Mouse (Mus musculus) erythroid progenitor cell, adult 5-6 weeks (primary cell): ENCODE results near the gene Prkcz. TPM values are rescaled to one million over a fixed set of nuclear protein-coding genes. Genes with fewer than 3 reads are reported as not detected.

Experiments
- ATAC-seq: replicated peaks from 2 replicates; pipeline ENCODE4 v1.8.0; 2016; ENCODE audit warnings: moderate number of reproducible peaks, mild to moderate bottlenecking, moderate TSS enrichment, inconsistent platforms; ENCODE audit not compliant: poor library complexity, low FRiP score, severe bottlenecking
- total RNA-seq, 2 experiments: library from RNA; stranded (forward) in 1 of 2; stranded (reverse) in 1 of 2; fragments of 150-400 nt in 1 of 2; fragments of 186-747, 209-891 nt in 1 of 2; gene quantifications; 2 replicates each; pipeline versions ENCODE4 v1.2.3 to v1.2.4; 2015 to 2017; ENCODE audit warnings: low replicate concordance in 2 of 2

Gene Prkcz
- total RNA-seq, 2 experiments from 2014 or later, result 12.2 TPM; not detected in 1

GRCm38 (mm10) chr4:155287713-155288112, 73.4 kb downstream of the Prkcz start:
- ATAC-seq, result no peak

DNA sequence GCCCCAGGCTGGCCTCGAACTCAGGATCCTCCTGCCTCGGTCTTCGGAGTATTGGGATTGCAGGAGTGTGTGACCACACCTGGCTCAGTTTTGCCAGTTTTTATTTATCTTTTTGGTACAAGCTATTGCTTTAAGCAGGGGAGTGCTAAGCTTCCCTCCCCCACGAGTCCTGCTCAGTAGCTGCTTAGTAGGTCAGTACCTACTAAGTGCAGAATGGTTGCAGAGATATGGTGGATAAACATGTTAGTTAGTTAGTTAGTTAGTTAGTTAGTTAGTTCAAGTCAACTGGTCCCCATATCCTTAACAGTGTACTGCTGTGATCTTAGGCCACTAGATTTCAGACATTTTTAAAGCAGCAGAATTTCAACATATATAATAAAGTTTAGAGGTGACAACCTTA, 75.1 kb downstream of the Prkcz start:
- no peak for ATAC-seq

- ATAC-seq, result no peak
Measured at GRCm38 (mm10) chr4:155284521-155285379, 76.4 kb downstream of the Prkcz start.

GRCm38 (mm10) chr4:155283585-155283984, 77.6 kb downstream of the Prkcz start:
- ATAC-seq, result no peak

DNA sequence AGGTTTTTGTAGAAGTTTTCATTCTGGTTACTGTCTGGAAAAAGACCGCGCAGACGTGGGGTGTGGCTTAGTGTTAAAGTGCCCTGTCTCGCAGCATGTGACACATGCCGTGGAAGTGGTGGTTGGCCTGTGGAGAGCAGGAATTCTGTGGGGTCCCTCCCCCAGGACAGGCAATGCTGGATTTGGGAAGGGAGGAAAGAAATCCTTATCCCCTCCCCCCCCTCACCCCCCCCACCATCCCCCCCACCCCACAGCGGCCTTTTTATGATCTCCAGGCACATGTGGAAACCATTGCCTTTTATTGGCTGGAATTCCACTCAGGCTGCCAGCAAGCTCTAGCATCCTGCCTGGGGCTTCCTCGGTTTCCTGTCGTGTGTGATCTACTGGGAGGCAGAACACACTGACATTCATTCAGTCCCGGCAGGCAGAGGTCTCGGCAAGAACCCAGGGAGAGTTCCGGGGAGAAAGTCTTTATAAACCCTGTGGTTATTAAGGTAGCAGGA, 78.1 kb downstream of the Prkcz start:
- ATAC-seq, result no peak

DNA sequence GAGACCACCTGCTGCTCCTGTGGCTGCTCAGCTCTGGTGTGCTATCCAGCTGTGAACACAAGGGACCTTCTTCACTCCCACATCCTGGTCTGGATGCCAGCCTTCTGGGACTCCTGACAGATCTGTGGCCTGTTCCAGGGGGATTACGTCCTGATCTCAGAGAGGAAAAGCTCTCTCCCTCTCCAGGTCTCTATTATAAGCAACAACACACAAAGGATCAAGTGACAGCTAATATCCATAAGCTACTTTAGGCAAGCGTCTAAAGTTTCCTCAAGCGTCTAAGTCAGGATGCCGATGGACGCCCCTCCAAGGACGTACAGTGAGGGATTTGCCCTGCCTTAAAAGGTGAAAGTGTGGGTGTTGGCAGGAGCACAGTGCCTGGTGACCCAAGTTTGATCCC, 78.9 kb downstream of the Prkcz start:
- ATAC-seq, result no peak

DNA sequence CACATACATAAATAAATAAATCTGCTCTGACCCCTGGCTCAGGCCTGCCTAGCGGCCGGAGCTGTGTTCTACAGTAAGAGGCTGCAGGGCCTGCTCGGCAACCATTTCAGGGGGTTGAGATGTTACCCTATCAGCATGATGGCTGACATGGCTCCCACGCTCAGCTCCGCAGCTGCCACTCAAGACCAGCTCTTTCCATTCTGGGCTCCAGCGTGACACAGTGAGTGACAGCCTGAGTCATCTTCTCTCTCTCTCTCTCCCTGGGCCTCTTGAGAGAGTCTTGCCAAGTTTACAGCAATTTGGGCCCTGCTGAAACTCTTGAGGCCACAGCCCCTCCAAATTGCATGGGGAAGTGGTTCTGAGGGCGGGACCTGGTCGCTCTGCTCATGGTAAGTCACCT, 79.5 kb downstream of the Prkcz start:
- ATAC-seq, result no peak

DNA sequence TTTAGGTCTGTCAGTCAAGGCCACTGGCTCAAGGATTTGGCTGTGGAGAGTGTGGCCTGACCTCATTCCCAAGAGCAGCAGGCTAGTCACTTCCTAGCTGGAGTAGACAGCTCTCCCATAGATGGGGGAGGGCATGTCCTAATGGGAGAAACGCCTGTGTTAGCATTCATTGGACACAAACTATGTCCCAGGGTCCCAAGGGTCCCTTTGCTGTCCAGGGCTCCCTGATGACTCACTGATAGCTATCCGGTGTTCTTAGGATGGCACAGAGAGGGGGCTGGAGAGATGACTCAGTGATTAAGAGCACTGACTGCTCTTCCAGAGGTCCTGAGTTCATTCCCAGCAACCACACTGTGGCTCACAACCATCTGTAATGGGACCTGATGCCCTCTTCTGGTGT, 79.9 kb downstream of the Prkcz start:
- ATAC-seq, result no peak

GRCm38 (mm10) chr4:155280768-155281121, 80.4 kb downstream of the Prkcz start:
- no peak for ATAC-seq

GRCm38 (mm10) chr4:155279926-155280767, 81.0 kb downstream of the Prkcz start:
- ATAC-seq, result no peak

GRCm38 (mm10) chr4:155279054-155279453, 82.1 kb downstream of the Prkcz start:
- no peak for ATAC-seq

DNA sequence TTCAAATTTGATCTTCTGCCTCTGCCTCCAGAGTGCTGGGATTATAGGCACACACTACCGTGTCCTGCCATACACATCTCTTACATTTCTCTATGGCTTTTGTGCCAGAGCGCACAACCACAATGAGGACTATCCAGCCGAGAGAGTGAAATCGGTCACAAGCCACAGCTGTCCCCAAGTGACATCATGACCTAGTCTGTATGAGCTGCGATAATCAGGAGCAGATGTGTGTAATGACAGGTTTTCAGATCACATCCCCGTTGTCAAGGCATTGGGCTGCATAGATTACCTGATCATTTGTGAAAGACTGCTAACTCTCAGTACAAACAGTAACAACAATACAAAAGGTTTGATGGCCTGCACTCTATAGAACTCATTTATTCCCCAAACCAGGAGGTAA, 83.2 kb downstream of the Prkcz start:
- ATAC-seq, result no peak

DNA sequence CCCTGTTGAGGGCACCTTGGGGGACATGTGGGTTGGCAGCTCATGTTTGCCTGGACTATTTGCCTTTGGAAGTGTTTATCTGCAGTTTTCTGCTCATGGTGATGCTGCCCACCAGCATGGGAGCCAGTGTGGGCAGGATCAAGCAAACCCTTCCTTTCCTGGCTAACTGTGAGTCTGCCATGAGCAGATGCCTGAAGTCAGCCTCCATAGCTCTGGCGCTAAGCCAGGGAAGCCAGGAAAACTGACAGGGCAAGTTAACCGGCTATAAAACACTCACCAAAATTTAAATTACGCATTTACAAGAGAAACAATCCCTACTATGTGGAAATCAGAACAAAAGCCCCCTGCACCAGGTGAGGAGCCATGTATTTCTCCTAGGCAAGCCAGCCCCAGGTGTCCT, 86.3 kb downstream of the Prkcz start:
- no peak for ATAC-seq

DNA sequence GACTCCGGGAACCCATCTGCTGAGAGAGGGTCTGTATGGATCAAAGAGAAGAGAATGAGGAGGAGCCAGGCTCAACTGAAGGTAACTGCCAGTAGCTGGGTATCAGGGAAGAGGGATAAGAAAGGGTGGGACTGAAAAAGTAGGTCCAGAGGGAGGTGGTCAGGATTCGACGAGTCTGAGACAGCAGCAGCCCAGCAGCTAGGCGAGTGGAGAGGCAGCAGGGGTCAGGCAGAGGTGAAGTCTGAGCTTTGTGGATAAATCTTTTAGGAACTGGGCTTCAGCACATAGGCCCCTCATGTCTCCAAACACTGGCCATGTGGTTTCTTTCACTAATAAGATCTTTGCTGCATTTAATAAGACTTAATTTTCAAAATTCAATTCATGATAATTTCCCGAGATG, 86.7 kb downstream of the Prkcz start:
- ATAC-seq, result no peak

DNA sequence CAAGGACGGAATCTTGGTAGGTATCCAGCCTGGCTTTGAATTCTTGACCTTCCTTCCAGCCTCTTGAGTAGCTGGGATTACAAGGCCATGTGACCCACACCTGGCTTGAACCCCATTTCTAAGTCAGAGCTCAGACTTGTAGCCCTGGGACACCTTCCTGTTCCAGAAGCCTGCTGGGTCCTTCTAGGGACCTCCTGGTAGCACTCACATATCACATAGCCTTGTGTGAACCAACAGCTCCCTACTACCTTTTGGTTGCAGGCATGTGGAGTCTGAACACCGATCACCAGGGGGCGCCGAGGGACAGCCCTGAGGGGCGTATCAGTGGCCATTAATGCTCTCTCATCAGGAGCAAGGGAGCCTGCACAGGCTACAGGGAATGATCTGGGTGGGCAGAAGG, 92.8 kb downstream of the Prkcz start:
- no peak for ATAC-seq

- ATAC-seq, result no peak
Measured at GRCm38 (mm10) chr4:155267639-155268175, 93.5 kb downstream of the Prkcz start.

- no peak for ATAC-seq
Measured at GRCm38 (mm10) chr4:155267047-155267543, 94.1 kb downstream of the Prkcz start.

GRCm38 (mm10) chr4:155264521-155265321, 96.4 kb downstream of the Prkcz start:
- ATAC-seq, result no peak

DNA sequence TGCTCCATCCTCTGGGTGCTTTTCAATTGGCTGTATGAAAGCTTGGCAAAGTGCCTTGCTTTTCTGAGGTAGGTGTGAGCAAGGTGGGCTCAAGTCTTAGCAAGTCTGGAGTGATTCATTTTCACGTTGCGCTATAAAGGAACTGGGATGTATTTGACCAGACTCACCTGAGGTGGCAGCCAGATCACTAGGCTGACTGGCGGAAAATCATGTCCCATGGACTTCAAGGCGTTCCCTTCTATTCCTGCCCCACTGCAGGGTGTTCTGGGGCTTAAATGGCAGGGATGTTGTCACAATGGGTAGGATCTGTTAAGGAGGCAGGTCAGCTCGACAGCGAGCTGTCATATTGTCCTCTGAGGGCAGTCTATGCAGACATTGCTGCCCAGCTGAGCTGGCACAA, 108.9 kb downstream of the Prkcz start:
- ATAC-seq, result no peak

GRCm38 (mm10) chr4:155251147-155251546, 110.0 kb downstream of the Prkcz start:
- no peak for ATAC-seq
